Mouse (Mus musculus) heart, embryonic 16.5 days (tissue): Measurements from ENCODE around the gene Add3. TPM values are rescaled to one million over a fixed set of nuclear protein-coding genes. Genes with fewer than 3 reads are reported as not detected.

Experiments used
- ATAC-seq: fragments of 200-750 bp; cut with Nextera tagmentation; replicated peaks from 2 replicates; pipeline ENCODE4 v1.8.0; 2017; ENCODE audit warnings: moderate number of reproducible peaks; ENCODE audit not compliant: insufficient read depth, low FRiP score; ENCODE audit errors: extremely low read depth
- H3K27ac ChIP-seq: fragments of 300-500 bp; sonication (generic); 2 replicates; pipeline ENCODE4 v1.5.1; 2014; ENCODE audit warnings: mild to moderate bottlenecking, low read length, control low read depth, moderate library complexity
- H3K27me3 ChIP-seq: fragments of 300-500 bp; sonication (generic); 2 replicates; pipeline ENCODE4 v1.6.1; 2014; ENCODE audit warnings: low read length, mixed read lengths; ENCODE audit not compliant: control insufficient read depth, insufficient read depth
- H3K36me3 ChIP-seq: fragments of 300-500 bp; sonication (generic); 2 replicates; pipeline ENCODE4 v1.6.1; 2014; ENCODE audit not compliant: control insufficient read depth, insufficient read depth
- H3K4me1 ChIP-seq: fragments of 300-500 bp; sonication (generic); 2 replicates; pipeline ENCODE4 v1.6.1; 2014; ENCODE audit warnings: low read length, mixed read lengths; ENCODE audit not compliant: control insufficient read depth, insufficient read depth
- H3K4me2 ChIP-seq: fragments of 300-500 bp; sonication (generic); 2 replicates; pipeline ENCODE4 v1.6.1; 2014; ENCODE audit warnings: low read depth, mild to moderate bottlenecking, control low read depth, low read length
- H3K4me3 ChIP-seq: fragments of 300-500 bp; sonication (generic); 2 replicates; pipeline ENCODE4 v1.5.1; 2014; ENCODE audit warnings: mild to moderate bottlenecking, control low read depth, low read length
- H3K9ac ChIP-seq: fragments of 300-500 bp; sonication (generic); 2 replicates; pipeline ENCODE4 v1.6.1; 2014; ENCODE audit warnings: low read length, control low read depth
- H3K9me3 ChIP-seq: fragments of 300-500 bp; sonication (generic); replicated peaks from 2 replicates; pipeline ENCODE4 v1.6.1; 2016; ENCODE audit warnings: low read length; ENCODE audit not compliant: control insufficient read depth
- WGBS: fragments of 180-500 bp; shearing (Covaris S2); extraction: QIAGEN DNeasy Blood & Tissue Kit; methylation state at CpG from one replicate; pipeline ENCODE4 v1.1.7; 2014; 5-methylcytosine and 5-hydroxymethylcytosine counted together
- polyA plus RNA-seq: library from polyadenylated mRNA; unstranded; fragments of >200 nt; fragmentation: Nextera tagmentation; extraction: Ambion mirVana; gene quantifications from 2 replicates; pipeline ENCODE4 v1.2.1, GENCODE M21; 2015

Gene Add3
- polyA plus RNA-seq, 1 experiment from 2014 or later, result 107 TPM

- Histone ChIP-seq H3K4me1 (peaks cover 4% of the 10 kb centered on the region; the same call in 1 of the 2 replicates), H3K9me3 (no peaks in the 10 kb centered on the region), H3K9ac (no peak overlapping the region), H3K27me3 (no peaks in the 10 kb centered on the region), H3K4me2 (no peak overlapping the region), H3K4me3 (no peak overlapping the region), H3K36me3 (peaks cover 20% of the 10 kb centered on the region), H3K27ac (no peak overlapping the region)
- 0 out of 2 replicates have a peak, but pooled peaks have one; percentile 16 for ATAC-seq
- WGBS, result 14% methylated on average over 11 of the region's 11 CpGs
These were observed 107.8 kb downstream of the Add3 start for GRCm38 (mm10) chr19:53248023-53248494.

- no peak for ATAC-seq
- 70% methylated on average over 7 of the region's 7 CpGs for WGBS
- no peak overlapping the region for H3K9ac ChIP-seq
These were observed 110.8 kb downstream of the Add3 start for GRCm38 (mm10) chr19:53251015-53251414.

GRCm38 (mm10) chr19:53251656-53252055 is 111.4 kb downstream of the Add3 start:
- no peaks in the 10 kb centered on the region for H3K27me3 ChIP-seq
- peaks cover 6% of the 10 kb centered on the region for H3K4me1 ChIP-seq
- WGBS, result 90% methylated on average over 3 of the region's 3 CpGs
- no peak overlapping the region for H3K9ac ChIP-seq
- H3K4me2 ChIP-seq, result no peak overlapping the region
- H3K27ac ChIP-seq, result no peak overlapping the region
- no peak overlapping the region for H3K4me3 ChIP-seq
- ATAC-seq, result no peak
- 0 out of 2 replicates have a peak, but pooled peaks cover under 1% of the 10 kb centered on the region for H3K36me3 ChIP-seq
- H3K9me3 ChIP-seq, result peaks cover 6% of the 10 kb centered on the region

More at GRCm38 (mm10) chr19:53251015-53251414, 110.8 kb downstream of the Add3 start:
- Histone ChIP-seq H3K4me3 (no peak overlapping the region), H3K4me2 (no peak overlapping the region), H3K4me1 (peaks cover 4% of the 10 kb centered on the region; the same call in 1 of the 2 replicates), H3K27ac (no peak overlapping the region), H3K9me3 (peaks cover 2% of the 10 kb centered on the region), H3K36me3 (0 out of 2 replicates have a peak, but pooled peaks cover 5% of the 10 kb centered on the region), H3K27me3 (no peaks in the 10 kb centered on the region)

GRCm38 (mm10) chr19:53252111-53253028 is 112.1 kb downstream of the Add3 start:
- H3K36me3 ChIP-seq, result no peaks in the 10 kb centered on the region
- no peak overlapping the region for H3K9ac ChIP-seq
- peaks cover 6% of the 10 kb centered on the region for H3K9me3 ChIP-seq
- no peak overlapping the region for H3K4me3 ChIP-seq
- no peak overlapping the region for H3K4me2 ChIP-seq
- WGBS, result 80% methylated on average over 15 of the region's 15 CpGs
- no peak for ATAC-seq
- H3K27me3 ChIP-seq, result no peaks in the 10 kb centered on the region
- no peak overlapping the region for H3K27ac ChIP-seq
- H3K4me1 ChIP-seq, result peaks cover 11% of the 10 kb centered on the region

GRCm38 (mm10) chr19:53256361-53256760 is 116.1 kb downstream of the Add3 start:
- H3K27me3 ChIP-seq, result no peaks in the 10 kb centered on the region
- 79% methylated on average over 8 of the region's 8 CpGs for WGBS
- H3K36me3 ChIP-seq, result no peaks in the 10 kb centered on the region
- H3K4me3 ChIP-seq, result no peak overlapping the region
- peak overlapping the region; percentile 89 for H3K27ac ChIP-seq
- peaks cover 6% of the 10 kb centered on the region for H3K9me3 ChIP-seq
- no peak overlapping the region for H3K9ac ChIP-seq
- no peak overlapping the region for H3K4me2 ChIP-seq
- no peak for ATAC-seq
- H3K4me1 ChIP-seq, result peaks cover 20% of the 10 kb centered on the region

- WGBS, result 37% methylated on average over 7 of the region's 7 CpGs
These were observed 116.8 kb downstream of the Add3 start for GRCm38 (mm10) chr19:53256991-53257594.

GRCm38 (mm10) chr19:53257631-53258560 is 117.7 kb downstream of the Add3 start:
- Histone ChIP-seq H3K9ac (no peak overlapping the region), H3K4me2 (no peak overlapping the region), H3K4me3 (no peak overlapping the region), H3K27me3 (no peaks in the 10 kb centered on the region), H3K36me3 (no peaks in the 10 kb centered on the region), H3K27ac (peak overlapping the region; percentile 89), H3K9me3 (peaks cover 6% of the 10 kb centered on the region), H3K4me1 (peaks cover 20% of the 10 kb centered on the region)
- 0 out of 2 replicates have a peak, but pooled peaks have one; percentile 21 for ATAC-seq
- WGBS, result 73% methylated on average over 15 of the region's 15 CpGs

More at GRCm38 (mm10) chr19:53256991-53257594, 116.8 kb downstream of the Add3 start:
- Histone ChIP-seq H3K9me3 (peaks cover 6% of the 10 kb centered on the region), H3K36me3 (no peaks in the 10 kb centered on the region), H3K4me2 (0 out of 2 replicates have a peak overlapping the region, but pooled peaks have one; percentile 1), H3K4me1 (peaks cover 20% of the 10 kb centered on the region), H3K9ac (no peak overlapping the region), H3K27me3 (no peaks in the 10 kb centered on the region), H3K27ac (peak overlapping the region; percentile 89), H3K4me3 (no peak overlapping the region)
- ATAC-seq, result peak; percentile 88

GRCm38 (mm10) chr19:53258740-53259506 is 118.7 kb downstream of the Add3 start:
- Histone ChIP-seq H3K9me3 (peaks cover 6% of the 10 kb centered on the region), H3K27ac (no peak overlapping the region), H3K9ac (no peak overlapping the region), H3K4me1 (peaks cover 20% of the 10 kb centered on the region), H3K27me3 (no peaks in the 10 kb centered on the region), H3K36me3 (no peaks in the 10 kb centered on the region), H3K4me3 (no peak overlapping the region), H3K4me2 (no peak overlapping the region)
- WGBS, result 89% methylated on average over 13 of the region's 13 CpGs
- ATAC-seq, result no peak
